Mouse (Mus musculus) erythroblast, adult 5-6 weeks (primary cell): ENCODE results near the gene Tmem151a. TPM values are rescaled to one million over a fixed set of nuclear protein-coding genes. Genes with fewer than 3 reads are reported as not detected.
A peak's percentile ranks its signal among the peaks of the same experiment; 100 is the strongest.
"Not testable (repeated sequence)": the region's sequence is repeated elsewhere in the genome, so short reads cannot be mapped to it uniquely, and the experiment has no call there.

Experiments used
- ATAC-seq: replicated peaks from 2 replicates; pipeline ENCODE4 v1.8.0; 2016; ENCODE audit warnings: moderate number of reproducible peaks, mild to moderate bottlenecking, moderate TSS enrichment, inconsistent platforms; ENCODE audit not compliant: poor library complexity, low FRiP score, severe bottlenecking
- total RNA-seq, 2 experiments: library from RNA; stranded (forward) in 1 of 2; stranded (reverse) in 1 of 2; fragments of 150-400 nt in 1 of 2; fragments of 200-764, 138-1000 nt in 1 of 2; gene quantifications; 2 replicates each; pipeline versions ENCODE4 v1.2.3 to v1.2.4; 2015 to 2017; ENCODE audit warnings: low replicate concordance in 2 of 2

Tmem151a gene
- total RNA-seq, 2 experiments from 2014 or later: not detected

DNA sequence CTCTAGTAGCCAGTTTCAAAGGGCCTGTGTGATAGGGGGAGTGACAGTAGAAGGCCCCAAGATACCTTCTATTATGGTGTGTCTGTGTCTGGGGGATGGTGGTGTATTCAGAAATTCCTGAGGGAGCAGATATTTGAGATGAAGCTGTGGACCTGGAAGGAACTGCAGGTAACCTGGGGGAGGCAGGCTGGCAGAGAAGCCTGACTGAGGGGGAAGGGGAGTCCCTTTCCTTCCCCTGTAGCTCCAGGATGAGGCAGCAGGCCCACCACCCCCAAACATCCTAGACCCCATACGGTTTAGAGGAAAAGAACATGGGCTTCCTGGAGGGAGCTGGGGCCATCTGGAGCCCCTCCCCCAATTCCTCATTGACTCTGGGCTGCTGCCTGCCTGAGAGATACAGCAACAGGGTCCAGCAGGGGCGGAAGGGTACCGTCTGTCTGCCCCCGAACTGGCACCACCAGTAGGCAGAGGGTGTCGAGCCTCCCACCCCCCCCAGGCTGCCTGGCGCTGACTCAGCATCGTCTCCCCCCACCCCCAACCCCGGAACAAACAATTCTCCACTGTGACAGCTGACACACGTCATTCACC lies 10.7 kb upstream of the Tmem151a start:
- no peak for ATAC-seq

DNA sequence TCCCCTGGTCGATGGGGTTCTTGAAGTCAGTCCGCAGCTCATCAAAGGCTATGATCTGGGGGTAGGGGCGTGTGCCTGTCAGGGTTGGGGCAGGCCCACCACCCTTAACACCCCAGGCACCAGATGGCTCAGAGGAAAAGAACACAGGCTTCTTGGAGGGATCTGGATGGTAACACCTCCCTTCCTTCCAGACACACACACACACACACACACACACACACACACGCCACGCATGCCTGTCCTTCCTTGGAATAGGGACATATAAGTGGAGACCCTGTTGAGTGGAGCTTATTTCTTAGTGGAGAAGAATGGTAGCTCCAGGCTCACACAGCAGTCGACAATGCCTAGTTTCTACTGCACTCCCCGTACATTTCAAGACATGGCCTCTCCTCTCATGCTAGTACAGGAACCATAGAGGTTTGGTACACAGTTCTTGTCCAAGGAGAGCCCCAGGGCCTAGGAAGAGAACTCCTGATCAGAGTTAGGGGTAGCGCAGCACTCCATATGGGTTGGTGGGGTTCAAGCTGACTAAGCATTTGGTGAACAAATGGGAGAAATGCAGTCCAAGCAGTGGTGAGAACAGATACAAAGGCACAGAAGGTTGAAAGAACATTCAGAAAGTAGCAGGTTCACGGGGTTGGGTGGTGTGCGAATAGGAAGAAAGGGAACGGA lies 9.6 kb upstream of the Tmem151a start:
- ATAC-seq: no peak

DNA sequence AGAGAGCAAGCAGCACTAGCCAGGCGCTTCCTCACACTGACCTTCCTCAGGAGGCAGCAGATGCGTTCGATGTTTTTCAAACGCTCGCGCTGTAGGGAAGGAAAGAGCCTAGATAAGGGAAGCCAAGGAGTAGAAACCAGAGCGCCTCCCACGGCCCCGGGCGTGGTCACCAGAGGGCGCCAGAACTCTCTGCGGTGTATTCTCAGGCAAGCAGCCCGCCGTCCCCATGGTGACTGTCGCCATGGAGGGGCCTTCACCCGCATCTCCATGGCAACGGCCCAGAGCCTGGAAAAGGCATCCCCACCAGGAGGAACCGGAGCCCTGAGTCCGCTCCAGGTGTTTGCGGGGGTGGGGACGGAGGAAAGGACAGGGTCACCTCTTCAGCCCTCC lies 8.9 kb upstream of the Tmem151a start:
- ATAC-seq: peak; percentile 74

DNA sequence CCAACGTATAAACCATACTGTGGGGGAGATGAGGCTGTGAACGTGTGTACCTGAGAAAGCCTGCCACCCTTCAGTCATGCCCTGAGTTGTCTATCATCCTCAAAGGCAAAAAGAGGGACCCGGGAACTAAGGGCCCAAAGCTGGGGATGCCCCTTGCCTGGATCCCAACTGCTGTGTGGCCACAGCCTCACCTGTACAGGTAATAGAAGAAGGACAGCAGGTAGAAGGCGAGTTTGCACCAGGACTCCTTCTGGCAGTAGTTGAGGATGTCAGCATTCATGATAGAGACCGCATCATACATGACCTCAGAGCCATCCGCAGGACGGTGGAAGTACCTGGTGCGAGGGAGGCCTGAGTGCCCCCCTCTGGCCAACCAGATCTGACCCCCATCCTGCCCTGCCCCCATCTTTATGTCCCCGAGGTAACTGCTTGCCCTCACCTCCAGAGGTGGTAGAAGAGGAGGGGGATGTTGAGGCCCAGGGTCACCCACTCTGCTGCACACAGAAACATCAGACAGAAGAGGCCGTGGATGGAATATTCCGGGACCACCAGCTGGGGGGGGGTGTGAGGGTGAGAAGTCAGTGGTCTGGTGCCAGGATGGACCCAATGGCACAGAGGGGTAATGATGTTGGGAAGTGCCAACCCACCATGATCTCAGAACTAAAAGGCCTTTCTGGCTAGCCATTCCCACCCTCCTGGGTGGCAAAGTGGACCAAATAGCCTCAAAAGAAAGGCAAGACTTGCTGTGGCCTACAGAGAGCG lies 8.3 kb upstream of the Tmem151a start:
- 0 out of 2 replicates have a peak, but pooled peaks have one; percentile 2 for ATAC-seq

DNA sequence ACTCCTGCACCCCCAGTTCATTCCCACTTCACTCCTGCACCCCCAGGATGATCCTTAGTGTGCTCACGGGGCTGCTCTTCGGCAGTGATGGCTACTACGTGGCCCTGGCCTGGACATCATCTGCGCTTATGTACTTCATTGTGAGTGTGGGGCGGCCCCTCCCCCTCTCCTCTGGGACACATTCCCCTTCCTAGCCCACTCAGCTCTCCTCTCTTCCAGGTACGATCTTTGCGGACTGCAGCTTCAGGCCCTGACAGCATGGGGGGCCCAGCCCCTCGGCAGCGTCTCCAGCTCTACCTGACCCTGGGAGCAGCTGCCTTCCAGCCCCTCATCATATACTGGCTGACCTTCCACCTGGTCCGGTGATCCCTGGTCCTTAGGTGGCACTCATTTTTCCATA lies 6.8 kb upstream of the Tmem151a start:
- ATAC-seq: no peak

DNA sequence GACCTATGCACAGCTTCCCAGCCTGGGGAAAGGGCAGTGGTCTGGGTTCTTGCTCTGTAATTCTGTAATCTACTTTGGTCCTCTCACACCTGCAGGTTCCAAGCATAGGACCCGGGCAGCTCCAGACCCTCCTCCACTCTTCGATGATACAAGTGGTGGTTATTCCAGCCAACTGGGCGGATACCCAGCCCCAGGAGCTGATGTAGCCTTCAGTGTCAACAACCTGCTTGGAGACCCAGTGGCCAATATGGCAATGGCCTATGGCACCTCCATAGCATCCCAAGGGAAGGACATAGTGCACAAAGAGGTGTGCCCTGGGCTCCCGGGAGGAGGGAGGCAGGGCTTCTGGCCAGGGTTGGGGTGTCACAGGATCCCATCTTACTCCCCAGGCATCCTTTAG lies 4.0 kb upstream of the Tmem151a start:
- ATAC-seq: no peak

DNA sequence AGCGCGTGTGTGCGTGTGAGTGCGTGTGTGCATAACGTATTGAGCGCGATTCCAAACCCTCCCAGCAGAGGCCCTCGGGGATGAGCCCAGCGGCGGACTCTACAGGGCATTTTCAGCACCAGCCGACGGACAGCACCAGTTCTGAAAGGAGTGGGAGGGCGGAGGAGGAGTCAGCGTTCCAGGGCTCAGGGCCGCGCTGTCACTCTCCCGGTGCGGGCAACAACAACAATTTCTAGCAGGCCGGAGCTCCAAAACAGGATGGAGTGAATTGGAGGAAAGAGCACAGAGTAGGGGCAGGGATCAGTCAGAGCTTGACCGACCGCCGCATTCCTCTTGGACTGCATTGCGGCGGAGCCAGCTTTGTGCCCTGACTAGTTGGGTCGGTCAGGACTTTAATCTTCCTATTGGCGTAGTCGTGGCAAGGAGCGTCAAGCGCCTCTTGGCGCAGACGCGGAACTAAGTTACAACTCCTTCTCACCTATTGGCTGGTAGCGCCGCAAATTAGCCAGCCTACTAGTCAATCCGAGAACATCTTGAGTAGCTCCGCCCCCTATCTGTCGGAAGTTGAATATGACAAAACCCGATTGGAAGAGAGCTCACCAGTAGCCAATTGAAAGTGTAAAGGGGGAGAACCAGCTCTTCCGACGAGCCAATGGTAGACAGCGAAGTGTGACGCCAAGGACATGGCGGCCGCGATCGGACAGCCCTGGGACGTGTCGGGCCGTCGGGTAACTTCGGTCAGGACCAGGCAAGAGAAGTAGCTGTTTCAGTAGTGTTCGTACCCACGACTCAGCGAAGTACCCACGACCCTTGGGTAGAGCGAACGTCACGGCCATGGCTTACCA lies 2.8 kb upstream of the Tmem151a start, which contains the start of gene Yif1a:
Yif1a (plus strand) TSS at position 655 of the 845 bp plus-strand sequence.
- peak; percentile 88 for ATAC-seq

DNA sequence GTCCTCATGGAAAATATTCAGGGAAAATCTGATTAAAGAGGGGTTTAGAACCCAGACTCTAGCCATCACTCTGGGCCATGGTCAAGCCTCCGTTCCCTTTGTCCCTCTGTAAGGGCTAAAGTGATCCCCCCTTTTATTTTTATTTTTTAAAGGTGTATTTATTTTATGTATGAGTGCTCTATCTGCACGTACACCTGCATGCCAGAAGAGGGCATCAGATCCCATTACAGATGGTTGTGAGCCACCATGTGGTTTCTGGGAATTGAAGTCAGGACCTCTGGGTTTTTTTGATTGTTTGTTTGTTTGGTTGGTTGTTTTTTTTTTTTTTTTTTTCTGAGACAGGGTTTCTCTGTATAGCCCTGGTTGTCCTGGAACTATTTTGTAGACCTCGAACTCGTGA lies 1.2 kb upstream of the Tmem151a start:
- not testable (repeated sequence) for ATAC-seq

DNA sequence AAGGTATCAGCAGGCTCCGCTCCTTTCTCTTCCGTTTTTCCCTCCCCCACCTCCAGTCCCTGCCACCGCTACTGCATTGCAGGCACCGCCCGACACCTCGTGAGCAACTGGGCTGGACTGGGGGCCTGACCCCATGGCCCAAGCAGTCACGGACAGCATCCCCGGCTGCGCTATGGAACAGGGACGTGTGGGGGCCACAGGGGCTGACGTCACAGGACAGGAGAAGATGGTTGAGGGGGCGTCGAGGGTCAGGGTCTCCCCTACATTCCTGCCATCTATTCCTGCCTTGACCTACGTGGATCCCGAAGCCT lies 542 bp downstream of the Tmem151a start:
- no peak for ATAC-seq

DNA sequence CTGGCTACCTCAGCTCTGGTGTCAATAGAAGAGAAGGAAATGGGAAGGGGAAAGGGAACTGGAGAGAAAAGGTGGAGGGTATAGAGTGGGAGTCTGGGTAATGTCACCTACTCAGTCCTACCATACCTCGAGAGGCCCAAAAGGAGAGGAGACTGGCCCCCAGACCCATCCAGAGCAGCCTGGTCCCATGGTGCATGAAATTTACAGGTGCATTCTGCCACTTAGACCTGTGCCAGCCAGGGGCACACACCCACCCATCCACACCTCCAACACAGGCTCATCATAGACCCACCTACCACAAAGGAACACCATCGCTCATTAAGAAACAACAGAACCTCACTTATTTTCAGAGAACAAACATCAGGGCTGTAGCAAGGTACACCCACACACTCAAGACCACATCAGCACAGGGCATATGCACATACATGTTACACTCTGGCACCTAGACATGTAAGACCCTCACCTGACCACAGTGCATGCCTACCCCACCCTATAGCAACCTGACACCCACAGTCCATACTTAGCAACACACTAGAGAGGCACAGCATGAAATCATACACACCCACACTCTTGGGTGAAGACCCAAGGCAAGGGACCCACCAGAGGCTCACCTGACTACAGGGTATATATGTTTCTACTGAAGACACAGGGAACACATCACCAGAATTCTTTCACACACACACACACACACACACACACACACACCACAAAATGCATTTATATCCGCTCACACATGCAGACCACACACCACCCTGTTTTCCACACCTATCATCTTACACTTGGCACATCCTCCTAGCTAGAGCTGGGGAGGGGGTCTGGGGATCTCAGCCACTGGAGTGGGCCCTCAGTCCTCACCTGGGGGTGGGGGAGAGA lies 1.1 kb downstream of the Tmem151a start:
- ATAC-seq: no peak

DNA sequence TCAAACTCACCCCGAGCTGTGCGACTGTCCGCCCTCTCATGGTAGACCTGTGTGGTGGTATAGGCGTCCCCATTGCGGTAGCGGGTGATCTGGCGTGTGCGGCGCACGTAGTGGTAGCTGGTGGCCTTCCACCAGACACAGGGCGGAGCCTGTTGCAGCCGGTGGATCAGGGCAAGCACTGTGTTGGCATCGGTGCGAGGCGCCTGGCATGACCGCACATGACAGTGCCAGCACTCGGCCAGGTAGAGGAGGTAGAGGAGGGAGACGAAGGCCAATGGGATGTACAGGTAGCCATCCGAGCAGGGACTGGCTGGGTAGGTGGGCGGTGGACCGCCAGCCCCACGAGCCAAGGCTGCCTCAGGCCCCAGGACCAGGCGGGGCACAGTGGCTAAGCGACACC lies 2.7 kb downstream of the Tmem151a start:
- no peak for ATAC-seq

DNA sequence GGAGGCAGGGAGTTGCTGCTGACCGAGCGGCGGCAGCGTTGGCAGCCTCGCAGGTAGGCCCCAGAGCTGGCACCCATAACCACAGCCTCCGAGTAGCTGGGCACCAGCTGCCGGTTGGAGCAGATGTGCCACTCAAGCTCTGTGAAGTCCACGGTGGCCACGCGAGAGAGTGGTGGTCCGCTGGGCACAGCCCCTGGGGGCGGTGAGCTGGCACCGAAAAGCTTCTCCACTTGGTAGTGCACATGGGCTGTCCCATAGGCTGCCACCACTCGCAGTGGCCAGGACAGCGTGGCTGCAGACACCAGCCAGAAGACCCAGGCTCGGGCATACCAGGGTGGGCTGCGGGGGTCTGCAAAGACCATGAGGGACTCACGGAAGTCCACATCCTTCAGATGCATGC lies 3.3 kb downstream of the Tmem151a start:
- ATAC-seq: no peak

DNA sequence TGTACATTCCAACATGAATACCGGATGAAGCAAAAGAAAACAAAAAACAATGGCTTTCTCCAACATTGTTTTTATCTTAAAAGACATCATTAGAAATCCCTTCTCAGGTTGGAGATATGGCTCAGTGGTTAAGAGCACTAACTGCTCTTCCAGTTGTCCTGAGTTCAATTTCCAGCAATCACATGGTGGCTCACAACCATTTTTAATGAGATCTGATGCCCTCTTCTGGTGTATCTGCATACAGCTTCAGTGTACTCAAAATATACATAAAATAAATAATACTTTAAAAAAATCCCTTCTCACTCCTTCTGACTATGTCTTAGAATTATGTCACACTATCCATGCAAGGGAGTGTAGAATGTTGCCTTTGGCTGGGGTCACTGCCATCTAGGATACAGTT lies 6.1 kb downstream of the Tmem151a start:
- ATAC-seq: no peak

DNA sequence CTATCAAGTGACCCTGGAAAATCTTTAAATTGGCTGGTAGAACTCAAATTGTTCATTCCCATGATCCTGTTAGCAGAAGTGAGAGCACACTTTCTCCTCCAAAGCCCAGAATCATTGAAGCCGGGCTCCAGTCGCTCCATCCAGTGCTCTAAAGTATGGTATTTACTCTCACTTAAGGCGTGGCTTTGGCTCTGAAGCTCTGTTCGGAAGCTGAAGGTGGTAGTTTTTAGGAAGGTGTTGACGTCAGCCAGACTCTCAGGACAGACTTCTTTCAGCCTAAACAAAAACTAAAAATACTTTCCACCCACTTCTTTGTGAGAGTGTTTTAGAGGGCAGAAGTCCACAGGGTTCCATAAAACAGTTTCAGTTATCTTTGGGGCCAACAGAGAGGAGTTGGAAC lies 11.8 kb downstream of the Tmem151a start:
- no peak for ATAC-seq

DNA sequence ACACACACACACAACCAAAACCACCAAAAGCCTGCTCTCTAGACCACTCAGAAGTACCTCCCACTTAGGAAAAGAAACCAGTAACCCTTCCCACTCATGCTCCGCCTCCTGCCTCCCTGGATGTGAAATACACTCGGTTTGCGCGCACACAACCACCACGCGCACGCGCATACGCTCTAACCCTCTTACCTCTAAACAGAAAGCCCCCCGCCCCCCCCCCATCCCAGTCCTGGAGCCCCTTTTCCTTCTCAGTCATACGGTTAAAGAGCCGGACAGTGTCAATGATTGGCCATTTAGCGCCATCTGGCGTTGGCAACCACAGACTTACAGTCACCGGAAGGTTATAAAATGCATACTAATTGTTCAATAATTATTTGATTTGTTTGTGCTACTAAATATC lies 12.3 kb downstream of the Tmem151a start:
- ATAC-seq: 0 out of 2 replicates have a peak, but pooled peaks have one; percentile 40

DNA sequence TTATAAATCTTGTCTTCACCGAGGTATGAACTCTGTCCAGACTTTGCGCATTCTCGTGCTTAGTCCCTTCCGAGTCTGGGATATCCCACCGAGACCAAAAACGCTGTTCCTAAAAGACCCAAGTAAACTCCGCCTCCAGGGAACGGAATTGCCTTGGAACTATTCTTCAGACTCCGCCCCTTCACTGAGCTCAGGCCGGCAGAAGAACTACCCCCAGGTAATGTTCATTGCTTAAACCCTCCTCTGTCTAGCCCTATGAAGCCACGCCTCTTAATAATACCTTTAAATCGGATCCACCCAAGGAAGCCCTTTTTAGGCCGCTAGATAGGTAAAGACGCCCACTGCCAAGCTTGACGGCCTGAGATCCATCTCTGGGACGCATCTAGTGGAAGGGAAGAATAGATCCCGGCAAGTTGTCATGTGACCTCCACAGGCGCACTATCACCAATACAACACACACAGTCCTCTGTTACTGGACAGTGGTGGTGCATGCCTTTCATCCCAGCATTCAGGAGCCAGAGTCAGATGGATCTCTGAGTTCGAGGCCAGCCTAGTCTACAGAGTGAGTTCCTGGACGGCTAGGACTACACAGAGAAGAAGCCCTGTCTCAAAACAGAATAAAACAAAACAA lies 12.8 kb downstream of the Tmem151a start:
- ATAC-seq: 0 out of 2 replicates have a peak, but pooled peaks have one; percentile 13

DNA sequence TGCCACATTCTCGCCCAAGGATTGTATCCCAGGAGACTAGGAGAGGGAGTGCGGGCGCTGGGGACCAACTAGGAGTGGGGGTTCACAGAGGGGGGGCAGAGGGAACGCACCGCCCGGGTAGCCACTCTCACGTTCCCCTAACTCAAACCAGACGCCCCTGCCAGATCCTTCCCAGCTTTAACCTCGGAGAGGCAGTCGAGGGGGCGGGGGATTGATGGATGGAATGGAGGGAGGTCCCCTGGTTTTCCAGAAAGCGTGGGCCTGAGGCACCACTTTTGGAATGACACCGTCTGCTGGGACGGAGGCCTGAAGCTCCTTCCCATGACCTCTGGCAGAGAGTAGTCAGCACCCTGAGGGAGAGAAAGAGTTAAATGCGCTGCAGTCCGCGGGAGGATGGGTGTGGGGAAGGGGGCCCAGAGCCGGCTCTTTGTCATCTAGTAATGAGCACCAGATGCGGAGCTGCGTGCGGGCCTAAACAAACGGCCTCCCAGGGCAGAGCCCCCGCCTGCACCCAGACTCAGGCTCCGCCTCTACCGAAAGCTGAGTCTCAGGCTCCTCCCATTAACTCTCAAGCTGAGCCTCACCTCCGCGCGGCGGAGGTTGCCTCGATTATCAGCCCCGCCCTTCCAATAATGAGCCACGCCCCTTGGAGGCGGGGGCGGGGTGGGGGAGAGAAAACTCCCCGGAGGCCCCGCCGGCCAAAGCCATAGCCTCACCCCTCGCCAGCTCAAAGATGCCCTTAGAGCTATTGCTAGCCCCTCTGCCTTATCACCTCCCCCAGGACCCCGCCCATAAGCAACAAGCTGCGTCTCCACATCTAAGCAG lies 13.6 kb downstream of the Tmem151a start:
- ATAC-seq: peak; percentile 74

DNA sequence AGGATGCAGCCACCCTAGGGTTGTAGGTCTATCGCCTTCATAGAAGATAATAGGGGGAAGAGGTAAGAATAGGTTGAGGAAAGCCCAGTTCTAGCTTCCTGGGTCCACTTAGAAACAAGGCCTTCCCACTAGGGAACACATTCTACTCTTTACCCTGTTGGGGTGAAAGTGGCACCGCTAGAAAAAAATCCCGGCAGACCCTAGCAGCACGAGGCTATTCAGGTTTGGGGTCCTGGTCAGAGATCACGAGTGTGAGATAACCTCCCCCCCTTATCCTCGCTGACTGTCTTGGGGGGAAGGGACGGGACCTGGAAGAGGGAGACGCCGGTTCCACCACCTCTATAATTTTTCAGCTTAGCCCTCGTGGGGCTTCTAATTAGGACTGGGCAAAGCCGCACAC lies 14.3 kb downstream of the Tmem151a start:
- ATAC-seq: no peak
